Mouse (Mus musculus): Measurements from ENCODE around the gene Isl2. TPM values are rescaled to one million over a fixed set of nuclear protein-coding genes. Genes with fewer than 3 reads are reported as not detected.

Isl2 gene
- not detected for total RNA-seq (2023)

GRCm38 (mm10) chr9:55538377-55538776 lies at the start of gene Isl2:
Gene Isl2, plus strand, starts transcription at chr9:55538672.

GRCm38 (mm10) chr9:55512027-55512543 lies 26.4 kb upstream of the Isl2 start, which contains the start of gene Etfa:
Gene Etfa, minus strand, starts transcription at chr9:55512243.

Other genes starting within 250 kb of the Isl2 start
- 10 to 100 TPM; 13.8 to 15.2 TPM for gene Nrg4, start 211.8 kb upstream of the Isl2 start, total RNA-seq (2023)
- not detected for gene Tmem266, start 211.8 kb upstream of the Isl2 start, total RNA-seq (2023)
- 10 to 100 TPM; 40.1 to 41.9 TPM for gene Etfa, start 26.4 kb upstream of the Isl2 start, total RNA-seq (2023)